Mouse (Mus musculus): Measurements from ENCODE around the gene Gm5624. TPM values are rescaled to one million over a fixed set of nuclear protein-coding genes. Genes with fewer than 3 reads are reported as not detected.
"Not testable (repeated sequence)": the region's sequence is repeated elsewhere in the genome, so short reads cannot be mapped to it uniquely, and the experiment has no call there.

Gene Gm5624
- not detected in 2 replicates for polyA plus RNA-seq (2016; fragmentation: Nextera tagmentation; extraction: Ambion mirVana)

GRCm38 (mm10) chr14:44627737-44628136 is at the start of gene Gm5624:
Gm5624 (minus strand) TSS chr14:44627938.
- H3K4me3 ChIP-seq; H3K9me3 ChIP-seq; H3K27ac ChIP-seq; H3K36me3 ChIP-seq; H3K4me2 ChIP-seq (replicated peaks); ATAC-seq (ENCODE audit: low FRiP score, low read depth); H3K27me3 ChIP-seq (replicated peaks); H3K9ac ChIP-seq; H3K4me1 ChIP-seq: not testable (repeated sequence)
- WGBS: 84% methylated on average over 4 of the region's 4 CpGs

- H3K4me1 ChIP-seq; H3K27ac ChIP-seq; ATAC-seq (ENCODE audit: low FRiP score, low read depth); H3K4me3 ChIP-seq; H3K9ac ChIP-seq; H3K9me3 ChIP-seq; H3K4me2 ChIP-seq (replicated peaks); H3K36me3 ChIP-seq; H3K27me3 ChIP-seq (replicated peaks): not testable (repeated sequence)
- 78% methylated on average over 2 of the region's 2 CpGs for WGBS
Observed at GRCm38 (mm10) chr14:44591765-44592164, 36.0 kb downstream of the Gm5624 start.

- not testable (repeated sequence) for H3K4me3 ChIP-seq; H3K27me3 ChIP-seq (replicated peaks); ATAC-seq (ENCODE audit: low FRiP score, low read depth); H3K4me2 ChIP-seq (replicated peaks); H3K9ac ChIP-seq; H3K9me3 ChIP-seq; H3K4me1 ChIP-seq; H3K27ac ChIP-seq; H3K36me3 ChIP-seq
- 94% methylated on average over 4 of the region's 4 CpGs for WGBS
Observed at GRCm38 (mm10) chr14:44582853-44583252, 44.9 kb downstream of the Gm5624 start, which contains the start of gene Gm8247. Gm8247 (plus strand) TSS chr14:44583153.

GRCm38 (mm10) chr14:44547961-44548360 is 79.8 kb downstream of the Gm5624 start:
- not testable (repeated sequence) for H3K9me3 ChIP-seq; H3K9ac ChIP-seq; ATAC-seq (ENCODE audit: low FRiP score, low read depth); H3K36me3 ChIP-seq; H3K27me3 ChIP-seq (replicated peaks); H3K4me2 ChIP-seq (replicated peaks); H3K27ac ChIP-seq; H3K4me1 ChIP-seq; H3K4me3 ChIP-seq
- WGBS: 91% methylated on average over 5 of the region's 5 CpGs

- not testable (repeated sequence) for H3K4me3 ChIP-seq; H3K4me2 ChIP-seq (replicated peaks); H3K27ac ChIP-seq; ATAC-seq (ENCODE audit: low FRiP score, low read depth); H3K9me3 ChIP-seq; H3K27me3 ChIP-seq (replicated peaks); H3K36me3 ChIP-seq; H3K9ac ChIP-seq; H3K4me1 ChIP-seq
- WGBS: 92% methylated on average over 5 of the region's 5 CpGs
Observed at GRCm38 (mm10) chr14:44517976-44518375, 109.8 kb downstream of the Gm5624 start, which contains the start of gene Gm17093. Gm17093 (plus strand) TSS chr14:44518276.

Other genes with a start within 250 kb of the Gm5624 start
- not detected in 2 replicates for gene Gm3371, start 217.2 kb downstream of the Gm5624 start, polyA plus RNA-seq (2016; fragmentation: Nextera tagmentation; extraction: Ambion mirVana)
- not detected in 2 replicates for gene Gm8232, start 194.3 kb downstream of the Gm5624 start, polyA plus RNA-seq (2016; fragmentation: Nextera tagmentation; extraction: Ambion mirVana)
- 0.23 TPM in 1 of 2 replicates, not detected in the other for gene BC061237, start 135.5 kb downstream of the Gm5624 start, polyA plus RNA-seq (2016; fragmentation: Nextera tagmentation; extraction: Ambion mirVana)
- not detected in 2 replicates for gene Gm17093, start 109.7 kb downstream of the Gm5624 start, polyA plus RNA-seq (2016; fragmentation: Nextera tagmentation; extraction: Ambion mirVana)
- gene Gm8247, start 44.8 kb downstream of the Gm5624 start, polyA plus RNA-seq (2016; fragmentation: Nextera tagmentation; extraction: Ambion mirVana): not detected in 2 replicates
- gene Gm8257, start 78.5 kb upstream of the Gm5624 start, polyA plus RNA-seq (2016; fragmentation: Nextera tagmentation; extraction: Ambion mirVana): not detected in 2 replicates
- not detected in 2 replicates for gene Gm8267, start 122.4 kb upstream of the Gm5624 start, polyA plus RNA-seq (2016; fragmentation: Nextera tagmentation; extraction: Ambion mirVana)
- 0.11 and 0.13 TPM in 2 replicates for gene Ptgdr, start 231.4 kb upstream of the Gm5624 start, polyA plus RNA-seq (2016; fragmentation: Nextera tagmentation; extraction: Ambion mirVana)